Mouse (Mus musculus): ENCODE measurements around the gene Lrrc63.

Gene Lrrc63

GRCm38 (mm10) chr14:75139225-75139624 is 8.5 kb upstream of the Lrrc63 start:
- in situ Hi-C loops (cut with MboI, MseI), result no loop called here

GRCm38 (mm10) chr14:75138503-75138902 is 7.8 kb upstream of the Lrrc63 start:
- in situ Hi-C loops (cut with MboI, MseI), result no loop called here

GRCm38 (mm10) chr14:75136119-75136966 is 5.7 kb upstream of the Lrrc63 start:
- in situ Hi-C loops (cut with MboI, MseI), result no loop called here

GRCm38 (mm10) chr14:75131324-75131935 is 749 bp upstream of the Lrrc63 start:
- in situ Hi-C loops (cut with MboI, MseI), result no loop called here

- in situ Hi-C loops (cut with MboI, MseI), result no loop called here
These were observed 9.0 kb downstream of the Lrrc63 start for GRCm38 (mm10) chr14:75121658-75122057.

- in situ Hi-C loops (cut with MboI, MseI), result no loop called here
These were observed 27.7 kb downstream of the Lrrc63 start for GRCm38 (mm10) chr14:75102956-75103355.

- in situ Hi-C loops (cut with MboI, MseI), result loop anchor here in 1 of 2 experiments (5.0 kb wide), 1 partner anchor 39 kb away; no protein-coding TSS in a partner anchor
These were observed 52.7 kb downstream of the Lrrc63 start for GRCm38 (mm10) chr14:75077946-75078345.

GRCm38 (mm10) chr14:75075299-75076180 is 55.1 kb downstream of the Lrrc63 start:
- in situ Hi-C loops (cut with MboI, MseI), result loop anchor here in 1 of 2 experiments (5.0 kb wide), 1 partner anchor 42 kb away; no protein-coding TSS in a partner anchor

GRCm38 (mm10) chr14:75071091-75071490 is 59.6 kb downstream of the Lrrc63 start:
- in situ Hi-C loops (cut with MboI, MseI), result loop anchor here in 1 of 2 experiments (5.0 kb wide), 1 partner anchor 101 kb away; no protein-coding TSS in a partner anchor

GRCm38 (mm10) chr14:75069356-75069979 is 61.2 kb downstream of the Lrrc63 start:
- in situ Hi-C loops (cut with MboI, MseI), result no loop called here

- in situ Hi-C loops (cut with MboI, MseI), result no loop called here
These were observed 62.1 kb downstream of the Lrrc63 start for GRCm38 (mm10) chr14:75068430-75069112.

- in situ Hi-C loops (cut with MboI, MseI), result no loop called here
These were observed 65.5 kb downstream of the Lrrc63 start for GRCm38 (mm10) chr14:75065211-75065610.

- in situ Hi-C loops (cut with MboI, MseI), result loop anchor here in 1 of 2 experiments (5.0 kb wide), 1 partner anchor 133 kb away; no protein-coding TSS in a partner anchor
These were observed 66.2 kb downstream of the Lrrc63 start for GRCm38 (mm10) chr14:75064520-75064919.

GRCm38 (mm10) chr14:75063936-75064335 is 66.7 kb downstream of the Lrrc63 start:
- in situ Hi-C loops (cut with MboI, MseI), result loop anchor here in 1 of 2 experiments (5.0 kb wide), 1 partner anchor 133 kb away; no protein-coding TSS in a partner anchor

GRCm38 (mm10) chr14:75060562-75060961 is 70.1 kb downstream of the Lrrc63 start:
- in situ Hi-C loops (cut with MboI, MseI), result loop anchor here in 1 of 2 experiments (5.0 kb wide), 1 partner anchor 137 kb away; no protein-coding TSS in a partner anchor

GRCm38 (mm10) chr14:75056861-75057431 is 73.7 kb downstream of the Lrrc63 start:
- in situ Hi-C loops (cut with MboI, MseI), result no loop called here

GRCm38 (mm10) chr14:75054455-75055343 is 76.0 kb downstream of the Lrrc63 start:
- in situ Hi-C loops (cut with MboI, MseI), result loop anchor here in 1 of 2 experiments (5.0 kb wide), 1 partner anchor 118 kb away; no protein-coding TSS in a partner anchor

GRCm38 (mm10) chr14:75052451-75052850 is 78.2 kb downstream of the Lrrc63 start:
- in situ Hi-C loops (cut with MboI, MseI), result loop anchor here in 1 of 2 experiments (5.0 kb wide), 1 partner anchor 120 kb away; no protein-coding TSS in a partner anchor

- in situ Hi-C loops (cut with MboI, MseI), result no loop called here
These were observed 85.5 kb downstream of the Lrrc63 start for GRCm38 (mm10) chr14:75045184-75045583.
